Mouse (Mus musculus): Measurements from ENCODE around the gene Aktip. TPM values are rescaled to one million over a fixed set of nuclear protein-coding genes. Genes with fewer than 3 reads are reported as not detected.

Aktip gene
- polyA plus RNA-seq (2012; rRNA removed) (30.4 and 35.7 TPM in 2 replicates), polyA plus RNA-seq (2014; fragmentation: Nextera tagmentation; extraction: Ambion mirVana) (58.0 and 61.3 TPM in 2 replicates)

DNA sequence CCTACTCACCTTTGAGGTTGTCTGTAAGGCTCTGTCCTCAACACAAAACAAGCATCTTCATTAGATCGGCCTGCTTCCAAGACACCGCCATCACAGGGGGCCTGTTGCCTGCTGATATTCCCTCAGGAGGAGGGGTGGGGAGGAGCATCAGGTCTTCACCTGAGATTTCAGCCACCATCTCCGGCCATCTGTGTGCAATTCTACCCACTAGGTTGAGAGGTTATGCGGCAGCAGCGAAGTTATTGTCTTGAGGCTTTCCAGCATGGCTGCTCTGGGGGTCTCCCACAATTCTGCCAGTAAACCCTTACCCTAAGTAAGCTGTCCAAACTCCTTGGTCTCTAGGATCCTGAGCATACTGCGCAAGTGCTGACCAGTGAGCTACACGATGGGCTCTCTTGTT, at the start of gene Aktip:
TSS of gene Aktip (minus strand) at position 101 of the 400 bp plus-strand sequence.
- no peak within 1 kb of the TSS for H3K27ac ChIP-seq (replicated peaks; ENCODE audit: low read depth, low read length)
- H3K27me3 ChIP-seq (ENCODE audit: control insufficient read depth, insufficient read depth, low read length): no peaks in the 10 kb centered on the region
- ATAC-seq (ENCODE audit: low FRiP score, low read depth): no peak
- H3K4me1 ChIP-seq (ENCODE audit: control insufficient read depth, insufficient read depth, low read length): peaks cover 9% of the 10 kb centered on the region
- no peaks in the 10 kb centered on the region for H3K9me3 ChIP-seq (ENCODE audit: control insufficient read depth, low read length)
- H3K36me3 ChIP-seq (ENCODE audit: control insufficient read depth, insufficient read depth, low read length): no peaks in the 10 kb centered on the region
- no peak for TF ChIP-seq POLR2A (IDR thresholded peaks at IDR 0.05; ENCODE audit: borderline replicate concordance, extremely low read depth, insufficient read depth, insufficient read length)
- H3K9ac ChIP-seq (ENCODE audit: low read depth, low read length, severe bottlenecking): no peak within 1 kb of the TSS
- no peak within 1 kb of the TSS for H3K4me2 ChIP-seq (replicated peaks; ENCODE audit: low read depth, low read length, severe bottlenecking)
- no peak for DNase-seq (ENCODE audit: low spot score)
- H3K4me3 ChIP-seq (replicated peaks; ENCODE audit: low read length): no peak within 1 kb of the TSS
- 92% methylated on average over 7 of the region's 7 CpGs for WGBS

DNA sequence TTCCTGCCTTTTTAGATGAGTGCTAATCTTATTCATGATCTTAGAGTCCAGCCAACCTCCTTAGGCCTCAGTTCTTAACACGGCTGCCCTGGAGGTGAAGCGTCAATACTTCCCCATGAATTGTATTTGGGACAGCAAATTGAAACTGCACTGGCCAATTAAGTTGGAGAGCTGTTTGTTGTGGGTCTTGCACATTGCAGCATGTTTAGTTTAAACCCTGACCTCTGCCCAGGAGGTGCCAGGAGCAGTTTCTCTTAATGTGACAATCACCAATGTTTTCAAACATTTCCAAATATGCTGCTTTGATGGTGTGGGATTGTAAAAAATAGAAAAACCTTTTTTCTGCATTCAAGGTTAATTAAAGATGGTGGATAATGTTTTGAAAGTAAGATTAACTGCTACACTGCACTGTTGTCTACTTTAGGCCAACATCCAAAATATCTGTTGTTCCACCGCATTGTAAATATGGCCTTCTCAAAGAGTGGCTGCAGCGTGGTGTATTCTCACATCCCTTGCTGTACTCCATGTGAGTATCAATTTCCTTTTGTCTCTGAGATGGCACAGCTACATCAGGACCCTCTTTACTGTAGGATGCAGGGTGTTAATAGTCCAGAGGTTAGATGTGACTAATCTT, 46.2 kb upstream of the Aktip start:
- H3K27me3 ChIP-seq (ENCODE audit: control insufficient read depth, insufficient read depth, low read length): no peaks in the 10 kb centered on the region
- no peak overlapping the region for H3K4me2 ChIP-seq (replicated peaks; ENCODE audit: low read depth, low read length, severe bottlenecking)
- H3K27ac ChIP-seq (replicated peaks; ENCODE audit: low read depth, low read length): no peak overlapping the region
- peaks cover 7% of the 10 kb centered on the region for H3K36me3 ChIP-seq (ENCODE audit: control insufficient read depth, insufficient read depth, low read length)
- DNase-seq (ENCODE audit: low spot score) (no peak), ATAC-seq (ENCODE audit: low FRiP score, low read depth) (no peak)
- H3K4me1 ChIP-seq (ENCODE audit: control insufficient read depth, insufficient read depth, low read length): no peaks in the 10 kb centered on the region
- no peak overlapping the region for H3K9ac ChIP-seq (ENCODE audit: low read depth, low read length, severe bottlenecking)
- H3K9me3 ChIP-seq (ENCODE audit: control insufficient read depth, low read length): no peaks in the 10 kb centered on the region
- whole genome bisulfite sequencing: 65% methylated on average over 4 of the region's 4 CpGs
- no peak overlapping the region for H3K4me3 ChIP-seq (replicated peaks; ENCODE audit: low read length)
- TF ChIP-seq POLR2A (IDR thresholded peaks at IDR 0.05; ENCODE audit: borderline replicate concordance, extremely low read depth, insufficient read depth, insufficient read length): no peak

GRCm38 (mm10) chr8:91242721-91243120, 42.9 kb upstream of the Aktip start:
- no peak overlapping the region for H3K4me2 ChIP-seq (replicated peaks; ENCODE audit: low read depth, low read length, severe bottlenecking)

GRCm38 (mm10) chr8:91241873-91242519, 42.2 kb upstream of the Aktip start:
- WGBS: 60% methylated on average over 8 of the region's 8 CpGs

More at GRCm38 (mm10) chr8:91242721-91243120, 42.9 kb upstream of the Aktip start:
- H3K4me1 ChIP-seq (ENCODE audit: control insufficient read depth, insufficient read depth, low read length): no peaks in the 10 kb centered on the region
- WGBS: 50% methylated on average over 1 of the region's 1 CpGs
- no peaks in the 10 kb centered on the region for H3K9me3 ChIP-seq (ENCODE audit: control insufficient read depth, low read length)
- TF ChIP-seq POLR2A (IDR thresholded peaks at IDR 0.05; ENCODE audit: borderline replicate concordance, extremely low read depth, insufficient read depth, insufficient read length): no peak
- no peak overlapping the region for H3K4me3 ChIP-seq (replicated peaks; ENCODE audit: low read length)
- no peak for ATAC-seq (ENCODE audit: low FRiP score, low read depth)
- peaks cover 6% of the 10 kb centered on the region; the same call in 1 of the 2 replicates for H3K36me3 ChIP-seq (ENCODE audit: control insufficient read depth, insufficient read depth, low read length)
- DNase-seq (ENCODE audit: low spot score): no peak
- no peak overlapping the region for H3K9ac ChIP-seq (ENCODE audit: low read depth, low read length, severe bottlenecking)
- no peak overlapping the region for H3K27ac ChIP-seq (replicated peaks; ENCODE audit: low read depth, low read length)
- H3K27me3 ChIP-seq (ENCODE audit: control insufficient read depth, insufficient read depth, low read length): no peaks in the 10 kb centered on the region

GRCm38 (mm10) chr8:91241371-91241770, 41.6 kb upstream of the Aktip start:
- WGBS: 27% methylated on average over 5 of the region's 5 CpGs
- DNase-seq (ENCODE audit: low spot score): no peak
- no peak overlapping the region for H3K4me2 ChIP-seq (replicated peaks; ENCODE audit: low read depth, low read length, severe bottlenecking)
- H3K4me1 ChIP-seq (ENCODE audit: control insufficient read depth, insufficient read depth, low read length): no peaks in the 10 kb centered on the region
- H3K27ac ChIP-seq (replicated peaks; ENCODE audit: low read depth, low read length): no peak overlapping the region
- H3K27me3 ChIP-seq (ENCODE audit: control insufficient read depth, insufficient read depth, low read length): no peaks in the 10 kb centered on the region
- no peak overlapping the region for H3K4me3 ChIP-seq (replicated peaks; ENCODE audit: low read length)
- H3K9ac ChIP-seq (ENCODE audit: low read depth, low read length, severe bottlenecking): no peak overlapping the region
- no peaks in the 10 kb centered on the region for H3K9me3 ChIP-seq (ENCODE audit: control insufficient read depth, low read length)
- H3K36me3 ChIP-seq (ENCODE audit: control insufficient read depth, insufficient read depth, low read length): 0 out of 2 replicates have a peak, but pooled peaks cover 2% of the 10 kb centered on the region
- no peak for TF ChIP-seq POLR2A (IDR thresholded peaks at IDR 0.05; ENCODE audit: borderline replicate concordance, extremely low read depth, insufficient read depth, insufficient read length)
- no peak for ATAC-seq (ENCODE audit: low FRiP score, low read depth)

More at GRCm38 (mm10) chr8:91241873-91242519, 42.2 kb upstream of the Aktip start:
- Histone ChIP-seq H3K36me3 (ENCODE audit: control insufficient read depth, insufficient read depth, low read length) (0 out of 2 replicates have a peak, but pooled peaks cover 2% of the 10 kb centered on the region), H3K4me1 (ENCODE audit: control insufficient read depth, insufficient read depth, low read length) (no peaks in the 10 kb centered on the region), H3K9ac (ENCODE audit: low read depth, low read length, severe bottlenecking) (no peak overlapping the region), H3K27ac (replicated peaks; ENCODE audit: low read depth, low read length) (no peak overlapping the region), H3K9me3 (ENCODE audit: control insufficient read depth, low read length) (no peaks in the 10 kb centered on the region), H3K4me2 (replicated peaks; ENCODE audit: low read depth, low read length, severe bottlenecking) (no peak overlapping the region), H3K4me3 (replicated peaks; ENCODE audit: low read length) (no peak overlapping the region), H3K27me3 (ENCODE audit: control insufficient read depth, insufficient read depth, low read length) (no peaks in the 10 kb centered on the region)
- no peak for TF ChIP-seq POLR2A (IDR thresholded peaks at IDR 0.05; ENCODE audit: borderline replicate concordance, extremely low read depth, insufficient read depth, insufficient read length)
- DNase-seq (ENCODE audit: low spot score) (no peak), ATAC-seq (ENCODE audit: low FRiP score, low read depth) (no peak)

All from limb, embryonic 14.5 days (tissue).